Mouse (Mus musculus): ENCODE measurements around the gene Net1. TPM values are rescaled to one million over a fixed set of nuclear protein-coding genes. Genes with fewer than 3 reads are reported as not detected.
"Not testable (repeated sequence)": the region's sequence is repeated elsewhere in the genome, so short reads cannot be mapped to it uniquely, and the experiment has no call there.

Net1 gene
- total RNA-seq, 2 experiments from 2014 or later, result 50.6 to 53.3 TPM

DNA sequence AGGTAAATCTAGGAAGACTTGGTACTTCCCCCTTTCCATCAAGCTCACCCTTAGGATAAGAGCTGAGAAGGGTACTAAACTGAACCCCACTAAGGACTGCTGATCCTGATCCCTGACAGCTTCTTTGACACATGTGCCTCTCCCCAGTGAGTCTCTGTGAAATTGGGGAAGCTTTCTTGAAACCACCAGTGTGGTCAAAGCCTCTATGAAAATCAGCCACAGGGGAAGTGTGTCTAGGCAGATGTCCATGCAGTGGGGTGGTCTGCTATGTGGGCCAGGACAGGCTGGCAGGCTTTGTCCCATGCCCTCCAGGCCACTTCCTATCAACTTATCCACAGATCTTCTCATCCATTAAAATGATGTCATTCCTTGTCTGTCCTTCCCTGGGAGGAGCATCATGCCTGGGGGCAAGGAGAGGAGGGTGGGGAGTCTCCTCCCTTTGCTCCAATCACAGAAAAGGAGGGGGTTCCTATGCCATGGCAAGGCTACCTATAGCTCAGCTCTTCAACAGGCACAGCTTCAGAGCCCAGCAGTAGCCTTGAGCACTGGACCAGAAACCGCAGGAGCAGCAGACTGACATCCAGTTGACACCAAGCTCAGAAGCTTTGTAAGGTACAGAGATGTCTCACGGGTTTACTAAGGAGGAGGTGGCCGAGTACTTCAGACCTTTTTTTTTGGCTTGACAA, 64.2 kb downstream of the Net1 start, which contains the start of gene Calm5:
Calm5 (plus strand) TSS at position 526 of the 686 bp plus-strand sequence.
- DNase-seq (ENCODE audit: low spot score in 2 of 2); intact Hi-C loops (cut with DNase I): not testable (repeated sequence)

DNA sequence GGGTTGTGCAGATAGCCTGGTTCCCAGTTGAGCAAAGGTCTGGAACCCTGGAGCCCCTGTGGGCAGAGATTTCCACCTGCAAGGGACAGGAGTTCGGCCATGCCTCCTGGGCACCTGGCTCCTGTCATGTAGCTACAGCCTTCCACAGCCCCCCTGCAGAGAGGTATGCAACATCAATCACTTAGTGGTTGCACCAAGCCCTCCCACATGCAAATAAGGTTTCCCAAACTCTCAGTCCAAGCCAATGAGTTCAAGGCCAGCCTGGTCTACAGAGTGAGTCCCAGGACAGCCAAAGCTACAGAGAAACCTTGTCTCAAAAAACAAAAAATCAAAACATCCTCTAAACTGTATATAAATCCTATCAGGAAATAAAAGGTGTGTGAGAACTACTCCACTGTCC, 67.7 kb downstream of the Net1 start:
- DNase-seq (ENCODE audit: low spot score in 2 of 2), result no peak
- intact Hi-C loops (cut with DNase I), result no loop called here

DNA sequence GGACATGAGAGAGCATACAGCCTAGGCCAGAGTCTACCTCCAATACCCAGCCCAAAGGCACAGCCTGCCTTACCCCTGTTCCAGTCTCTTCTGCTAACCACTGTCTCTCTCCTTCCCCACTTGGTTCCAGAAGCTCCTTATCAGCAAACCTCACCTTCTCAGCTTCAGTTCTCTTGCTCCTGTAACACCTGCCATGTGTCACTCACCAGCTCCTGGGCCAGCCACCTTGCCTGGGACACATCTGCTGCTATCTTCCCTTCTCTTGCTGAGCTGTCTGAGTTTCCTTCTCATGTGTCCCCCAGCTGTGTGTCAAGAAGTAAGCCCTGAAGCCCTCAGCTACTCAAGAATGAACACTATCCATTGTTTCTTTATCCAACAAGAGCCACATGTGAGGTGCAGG, 77.4 kb downstream of the Net1 start:
- intact Hi-C loops (cut with DNase I), result not testable (repeated sequence)

DNA sequence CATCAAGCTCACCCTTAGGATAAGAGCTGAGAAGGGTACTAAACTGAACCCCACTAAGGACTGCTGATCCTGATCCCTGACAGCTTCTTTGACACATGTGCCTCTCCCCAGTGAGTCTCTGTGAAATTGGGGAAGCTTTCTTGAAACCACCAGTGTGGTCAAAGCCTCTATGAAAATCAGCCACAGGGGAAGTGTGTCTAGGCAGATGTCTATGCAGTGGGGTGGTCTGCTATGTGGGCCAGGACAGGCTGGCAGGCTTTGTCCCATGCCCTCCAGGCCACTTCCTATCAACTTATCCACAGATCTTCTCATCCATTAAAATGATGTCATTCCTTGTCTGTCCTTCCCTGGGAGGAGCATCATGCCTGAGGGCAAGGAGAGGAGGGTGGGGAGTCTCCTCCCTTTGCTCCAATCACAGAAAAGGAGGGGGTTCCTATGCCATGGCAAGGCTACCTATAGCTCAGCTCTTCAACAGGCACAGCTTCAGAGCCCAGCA, 80.7 kb downstream of the Net1 start, which contains the start of gene Calm4:
Calm4 (plus strand) TSS at position 446 of the 496 bp plus-strand sequence.
- intact Hi-C loops (cut with DNase I); DNase-seq (ENCODE audit: low spot score in 2 of 2): not testable (repeated sequence)

More for the DNA sequence above, 77.4 kb downstream of the Net1 start:
- DNase-seq (ENCODE audit: low spot score in 2 of 2), result not testable (repeated sequence)

DNA sequence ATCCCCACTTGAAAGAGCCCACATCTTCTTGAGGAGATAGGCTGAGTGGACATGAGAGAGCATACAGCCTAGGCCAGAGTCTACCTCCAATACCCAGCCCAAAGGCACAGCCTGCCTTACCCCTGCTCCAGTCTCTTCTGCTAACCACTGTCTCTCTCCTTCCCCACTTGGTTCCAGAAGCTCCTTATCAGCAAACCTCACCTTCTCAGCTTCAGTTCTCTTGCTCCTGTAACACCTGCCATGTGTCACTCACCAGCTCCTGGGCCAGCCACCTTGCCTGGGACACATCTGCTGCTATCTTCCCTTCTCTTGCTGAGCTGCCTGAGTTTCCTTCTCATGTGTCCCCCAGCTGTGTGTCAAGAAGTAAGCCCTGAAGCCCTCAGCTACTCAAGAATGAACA, 84.4 kb downstream of the Net1 start:
- DNase-seq (ENCODE audit: low spot score in 2 of 2); intact Hi-C loops (cut with DNase I): not testable (repeated sequence)

DNA sequence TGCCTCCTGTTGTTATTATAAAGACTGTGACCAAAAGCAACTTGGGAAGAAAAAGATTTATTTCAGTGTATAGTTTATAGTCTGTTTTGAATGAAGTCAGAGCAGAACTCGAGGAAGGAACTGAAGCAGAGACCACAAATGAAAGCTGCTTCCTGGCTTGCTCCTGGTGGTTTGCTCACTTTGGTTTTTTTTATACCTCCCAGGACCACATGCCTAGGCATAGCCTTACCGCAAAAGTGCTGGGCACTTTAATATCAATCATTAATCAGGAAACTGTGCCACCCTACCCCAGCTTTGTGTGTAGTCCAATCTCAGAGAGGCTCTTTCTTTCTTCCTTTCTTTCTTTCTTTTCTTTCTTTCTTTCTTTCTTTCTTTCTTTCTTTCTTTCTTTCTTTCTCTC, 85.6 kb downstream of the Net1 start:
- DNase-seq (ENCODE audit: low spot score in 2 of 2), result no peak
- intact Hi-C loops (cut with DNase I), result no loop called here

Small RNA genes within 50 kb of the gene (microRNA-seq; reads per million reads assigned to microRNA genes)
- gene Gm22460, result not detected

Other genes with a start within 250 kb of the Net1 start
- not detected for gene Calml3, start 113.9 kb downstream of the Net1 start, total RNA-seq (2021)
- not detected for gene Calm4, start 80.5 kb downstream of the Net1 start, total RNA-seq (2021)
- gene Calm5, start 64.0 kb downstream of the Net1 start, total RNA-seq (2021), result not detected
- not detected for gene Tubal3, start 54 bp upstream of the Net1 start, total RNA-seq (2021)
- gene Ucn3, start 27.1 kb upstream of the Net1 start, total RNA-seq (2021), result under 1 TPM in 1 of 2 experiments, not detected in 1; 0.27 TPM
- 1 to 10 TPM in 1 of 2 experiments, under 1 TPM in 1; 0.82 to 2.3 TPM for gene Akr1c14, start 130.8 kb upstream of the Net1 start, total RNA-seq (2021)
- gene Akr1c18, start 232.4 kb upstream of the Net1 start, total RNA-seq (2021), result 1 to 10 TPM; 1.1 to 1.4 TPM

Data from left cerebral cortex, postnatal 36 days (tissue).